Mouse (Mus musculus): ENCODE measurements around the gene Plcb4. TPM values are rescaled to one million over a fixed set of nuclear protein-coding genes. Genes with fewer than 3 reads are reported as not detected.
A peak's percentile ranks its signal among the peaks of the same experiment; 100 is the strongest.

Plcb4 gene
- total RNA-seq, 2 experiments from 2014 or later = 45.4 to 54.8 TPM

- intact Hi-C loops (cut with DNase I) = no loop called here
Observed at GRCm38 (mm10) chr2:136012759-136013158, 353.9 kb downstream of the Plcb4 start.

GRCm38 (mm10) chr2:136048464-136048863 lies 389.7 kb downstream of the Plcb4 start:
- no peak for DNase-seq (ENCODE audit: low spot score in 2 of 2)
- intact Hi-C loops (cut with DNase I) = no loop called here

More at GRCm38 (mm10) chr2:136012759-136013158, 353.9 kb downstream of the Plcb4 start:
- no peak for DNase-seq (ENCODE audit: low spot score in 2 of 2)

- DNase-seq (ENCODE audit: low spot score in 2 of 2) = peak in 1 of 2 experiments; percentile 19
- intact Hi-C loops (cut with DNase I) = no loop called here
Observed at GRCm38 (mm10) chr2:136050793-136051615, 392.2 kb downstream of the Plcb4 start.

DNA sequence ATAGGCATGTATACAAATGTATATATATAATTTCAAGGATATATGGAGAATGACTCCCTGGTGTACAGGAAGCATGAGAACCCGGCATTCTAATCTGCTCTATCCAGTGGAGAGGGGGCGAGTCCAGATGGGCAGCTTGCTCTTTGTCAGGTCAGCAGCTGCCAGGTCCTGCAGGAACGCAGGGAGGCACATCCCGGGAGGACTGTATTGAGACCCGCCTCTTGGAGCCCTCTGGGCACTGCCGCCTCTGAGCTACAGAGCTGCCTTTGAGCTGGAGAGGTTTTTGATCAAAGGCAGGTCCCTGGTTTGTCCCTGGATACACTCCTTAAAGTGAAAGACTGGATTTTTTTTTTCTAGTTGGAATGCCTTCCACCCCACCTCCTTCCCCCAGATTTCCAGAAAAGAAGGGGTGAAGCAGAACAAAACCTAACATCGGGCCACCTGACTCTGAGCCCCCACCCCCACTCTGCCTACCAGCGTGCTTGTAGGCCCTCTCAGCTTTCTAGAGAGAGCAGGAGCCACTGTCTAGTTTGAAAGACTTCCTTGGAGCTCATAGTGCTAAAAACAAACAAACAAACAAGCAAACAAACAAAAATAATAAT lies 393.0 kb downstream of the Plcb4 start, which contains the start of gene Lamp5:
Gene Lamp5, plus strand, starts transcription at position 552 of the 602 bp plus-strand sequence.
- no peak for DNase-seq (ENCODE audit: low spot score in 2 of 2)
- intact Hi-C loops (cut with DNase I) = no loop called here

GRCm38 (mm10) chr2:136057861-136058331 lies 399.1 kb downstream of the Plcb4 start:
- intact Hi-C loops (cut with DNase I) = loop anchor here (2.0 kb wide), 1 partner anchor 55 kb away; no protein-coding TSS in a partner anchor

DNA sequence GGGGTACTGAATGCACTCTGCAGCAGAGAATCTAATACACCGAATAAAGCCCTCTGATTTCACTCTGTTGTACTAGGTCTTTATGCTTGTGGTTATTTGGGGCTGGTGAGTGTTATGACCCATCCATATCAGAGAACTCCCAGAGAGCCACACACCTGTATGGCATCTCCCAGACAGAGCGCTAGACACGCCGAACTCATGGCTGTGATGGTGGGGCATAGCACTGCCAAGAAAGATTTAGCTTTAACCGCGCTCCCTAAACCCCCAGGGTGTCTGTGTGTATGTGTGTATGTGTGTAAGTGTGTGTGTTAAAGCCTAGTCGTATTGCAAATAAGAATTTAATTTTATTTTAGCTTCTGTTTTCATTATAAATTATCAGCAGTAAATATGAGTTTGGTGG lies 399.6 kb downstream of the Plcb4 start:
- intact Hi-C loops (cut with DNase I) = loop anchor here (2.0 kb wide), 1 partner anchor 56 kb away; no protein-coding TSS in a partner anchor
- DNase-seq (ENCODE audit: low spot score in 2 of 2) = no peak

More at GRCm38 (mm10) chr2:136057861-136058331, 399.1 kb downstream of the Plcb4 start:
- peak; percentile 52 to 60 for DNase-seq (ENCODE audit: low spot score in 2 of 2)

DNA sequence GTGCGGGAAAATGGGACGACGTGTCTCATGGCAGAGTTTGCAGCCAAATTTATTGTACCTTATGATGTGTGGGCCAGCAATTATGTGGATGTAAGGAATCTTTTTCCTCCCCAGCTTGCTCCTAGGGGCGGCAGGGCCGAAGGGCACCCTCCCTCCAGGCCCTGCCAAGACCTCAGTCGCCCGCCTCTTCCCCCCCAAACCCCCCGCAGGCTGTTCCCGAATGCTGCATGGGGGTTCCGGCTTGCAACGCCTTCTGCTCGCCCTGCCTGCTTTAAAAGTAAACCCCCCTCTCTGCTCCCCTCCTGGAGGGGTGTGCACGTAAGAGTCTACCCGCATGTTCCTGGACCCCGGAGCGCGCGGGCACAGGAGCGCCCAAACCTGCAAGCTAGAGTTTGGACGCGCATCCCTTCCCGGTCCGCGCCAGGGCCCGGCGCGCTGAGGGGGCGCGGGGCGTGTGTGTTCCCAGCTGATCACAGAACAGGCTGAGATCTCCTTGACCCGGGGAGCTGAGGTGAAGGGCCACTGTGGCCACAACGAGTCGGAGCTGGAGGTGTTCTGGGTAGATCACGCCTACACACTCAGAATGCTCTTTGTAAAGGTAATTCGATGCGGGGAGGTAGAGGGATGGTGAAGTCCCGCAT lies 400.3 kb downstream of the Plcb4 start:
- peak in 1 of 2 experiments; percentile 6 for DNase-seq (ENCODE audit: low spot score in 2 of 2)

More for the DNA sequence above, 400.3 kb downstream of the Plcb4 start:
- intact Hi-C loops (cut with DNase I) = loop anchor here (2.0 kb wide), 1 partner anchor 56 kb away; no protein-coding TSS in a partner anchor

All from left cerebral cortex, postnatal 14 days (tissue).